Mouse (Mus musculus) brain, embryonic 14.5 days (tissue): ENCODE measurements at regions not wholly inside any gene's neighbourhood (a gene's known extent, or its start where the extent isn't known, plus 50 kb on each side); places are given as distances from the start of the nearest gene placed in this dataset.

Experiments
- DNase-seq: peaks from one replicate; pipeline ENCODE4 v3.0.0-alpha.2; 2011; ENCODE audit warnings: low read depth
- CTCF ChIP-seq: fragments of 200-500 bp; IDR thresholded peaks from 2 replicates; pipeline ENCODE4 v1.5.1; 2012; ENCODE audit warnings: inconsistent platforms, mild to moderate bottlenecking, moderate library complexity, borderline replicate concordance; ENCODE audit not compliant: insufficient read depth, insufficient read length; ENCODE audit errors: extremely low read depth
- POLR2A ChIP-seq: fragments of 200-500 bp; IDR thresholded peaks from 2 replicates; pipeline ENCODE4 v1.6.1; 2012; ENCODE audit warnings: mild to moderate bottlenecking, inconsistent platforms, borderline replicate concordance; ENCODE audit not compliant: poor library complexity, insufficient read depth, insufficient read length, severe bottlenecking; ENCODE audit errors: extremely low read depth

DNA sequence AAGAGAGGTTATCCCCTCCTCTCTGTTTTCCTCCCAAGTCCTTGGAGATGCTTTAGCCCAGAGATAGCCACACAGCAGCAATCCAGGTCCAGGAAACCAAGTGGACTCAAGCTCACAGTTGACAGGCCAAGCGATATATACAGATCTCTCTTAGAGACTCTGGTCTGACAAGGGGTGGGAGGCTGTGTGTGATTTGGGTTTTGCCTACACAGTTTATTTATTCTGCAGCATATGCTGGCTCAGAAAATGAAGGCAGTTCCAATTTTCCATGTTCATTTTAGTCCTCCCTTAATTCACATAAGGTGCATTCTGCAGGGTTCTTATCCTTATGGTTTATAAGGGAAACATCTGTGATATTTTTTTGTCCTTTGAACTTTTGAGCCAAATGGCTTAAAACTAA is 595.0 kb upstream of the Apob start:
- no peak for TF ChIP-seq CTCF
- no peak for TF ChIP-seq POLR2A
- DNase-seq: no peak

DNA sequence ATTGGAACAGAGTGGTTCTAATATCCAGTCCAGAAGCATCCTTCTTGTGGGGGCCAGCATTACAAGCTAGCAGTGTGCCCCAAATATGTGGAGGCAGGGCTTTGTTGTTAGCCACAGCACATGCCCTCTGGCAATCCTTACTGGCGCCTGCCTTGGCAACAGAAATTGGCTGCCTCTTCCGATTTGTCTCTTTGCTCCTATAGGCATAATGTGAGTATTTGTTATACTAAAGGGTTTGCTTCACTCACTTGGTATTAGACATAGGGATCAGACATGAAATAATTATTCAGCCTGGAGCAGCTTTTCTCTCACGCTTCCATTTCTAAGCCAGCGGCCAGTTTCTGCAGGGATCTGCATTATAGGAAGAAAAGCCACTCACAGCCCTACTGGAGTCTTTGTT is 573.6 kb upstream of the Apob start:
- TF ChIP-seq CTCF: no peak
- TF ChIP-seq POLR2A: no peak
- peak; percentile 83 for DNase-seq

DNA sequence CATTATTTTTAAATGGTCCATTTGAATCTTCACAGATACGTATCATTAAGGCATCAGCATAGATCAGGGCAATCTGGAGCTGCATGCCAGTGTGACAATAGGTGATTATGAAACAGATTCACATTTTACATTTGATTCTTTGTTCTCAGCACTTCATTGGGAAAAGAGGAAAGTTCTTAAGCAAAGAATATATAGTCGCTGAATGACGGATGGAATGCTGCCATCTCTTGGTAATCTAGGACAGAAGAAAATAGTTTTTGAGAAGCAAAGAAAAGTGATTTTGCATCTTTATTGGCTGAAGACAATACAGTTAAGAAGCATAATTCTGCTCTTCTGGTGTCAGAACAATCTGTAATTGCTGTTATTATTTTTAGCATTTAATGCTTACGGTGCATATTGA is 565.6 kb upstream of the Apob start:
- DNase-seq: peak; percentile 63
- TF ChIP-seq CTCF (no peak), POLR2A (no peak)

- no peak for DNase-seq
These were observed 557.2 kb upstream of the Apob start for GRCm38 (mm10) chr12:7420276-7420675.

DNA sequence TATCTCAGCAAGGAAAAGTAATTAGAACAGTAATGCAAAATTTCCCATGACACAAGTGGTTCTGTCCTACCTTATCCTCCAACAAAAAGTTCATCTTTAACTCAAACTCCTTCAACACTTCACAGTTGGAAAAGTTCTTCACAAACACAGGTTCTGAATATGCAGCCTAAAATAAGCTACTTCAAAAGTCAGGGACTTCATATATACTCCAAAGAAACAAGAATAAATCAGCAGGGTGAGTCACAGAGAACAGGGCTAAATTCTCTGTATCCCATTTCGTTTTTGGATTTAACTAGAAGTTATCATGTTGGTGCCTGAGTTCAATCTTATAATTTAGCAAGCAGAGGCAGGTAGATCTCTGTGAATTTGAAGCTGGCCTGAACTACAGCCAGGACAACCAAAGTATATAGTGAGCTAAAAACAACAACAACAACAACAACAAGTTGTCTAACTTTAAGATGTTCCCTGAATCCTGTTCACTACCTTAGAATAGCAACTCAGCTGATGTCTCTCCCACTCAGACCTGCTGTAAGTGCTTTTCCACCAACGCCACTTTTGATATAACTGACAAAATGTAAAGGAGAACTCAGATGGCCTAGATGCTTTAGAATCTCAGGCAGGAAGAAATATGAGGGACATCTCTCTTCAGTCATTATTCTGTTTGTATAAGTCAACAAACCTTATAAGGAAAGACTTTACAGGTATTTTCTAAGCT is 555.5 kb upstream of the Apob start:
- no peak for TF ChIP-seq CTCF
- TF ChIP-seq POLR2A: no peak

More at GRCm38 (mm10) chr12:7420276-7420675, 557.2 kb upstream of the Apob start:
- no peak for TF ChIP-seq POLR2A
- no peak for TF ChIP-seq CTCF

DNA sequence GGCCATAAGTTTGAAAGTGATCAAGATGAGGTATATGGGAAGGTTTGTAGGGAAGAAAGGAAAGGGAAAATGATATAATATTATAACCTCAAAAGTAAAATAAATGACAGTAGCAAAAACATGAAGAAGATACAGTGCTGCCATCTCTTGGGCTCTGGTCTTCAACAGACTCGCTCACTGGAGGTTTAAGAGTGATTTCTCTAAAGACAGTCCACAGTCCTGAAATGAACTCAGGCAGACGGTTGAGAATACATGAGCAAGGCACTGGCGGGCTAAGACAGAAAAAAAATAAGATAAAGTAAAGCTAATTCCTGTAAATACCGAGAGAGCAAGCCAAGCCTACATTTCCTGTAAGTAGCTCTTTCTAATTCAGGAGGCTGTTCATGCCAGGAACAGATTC is 546.5 kb upstream of the Apob start:
- DNase-seq: no peak
- TF ChIP-seq CTCF (no peak), POLR2A (no peak)

More for the DNA sequence above, 555.5 kb upstream of the Apob start:
- DNase-seq: no peak

- TF ChIP-seq CTCF: no peak
- TF ChIP-seq POLR2A: no peak
- DNase-seq: no peak
These were observed 532.2 kb upstream of the Apob start for GRCm38 (mm10) chr12:7445238-7445637.

- peak; percentile 85 for DNase-seq
- TF ChIP-seq CTCF (no peak), POLR2A (no peak)
These were observed 526.9 kb upstream of the Apob start for GRCm38 (mm10) chr12:7450506-7450905.

DNA sequence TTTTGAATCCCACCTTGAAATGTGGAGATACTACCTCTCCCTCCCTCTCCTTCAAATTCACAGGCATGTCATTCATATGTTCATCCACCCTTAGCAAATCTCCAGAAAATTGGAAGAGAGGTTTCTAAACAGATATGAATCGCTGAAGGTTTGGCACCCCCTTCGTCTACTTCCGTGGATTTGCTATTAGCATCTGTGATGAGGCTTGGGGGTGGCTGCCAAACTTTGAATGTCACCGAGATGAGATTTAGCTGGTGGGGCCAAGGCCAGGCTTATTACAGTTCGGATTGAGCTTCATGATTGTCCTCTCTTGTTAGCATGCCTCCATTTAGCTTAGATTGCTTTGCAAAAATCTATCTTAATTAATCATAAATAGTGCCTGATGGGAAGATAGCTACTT is 520.4 kb upstream of the Apob start:
- peak; percentile 62 for DNase-seq
- TF ChIP-seq CTCF: no peak
- TF ChIP-seq POLR2A: no peak

DNA sequence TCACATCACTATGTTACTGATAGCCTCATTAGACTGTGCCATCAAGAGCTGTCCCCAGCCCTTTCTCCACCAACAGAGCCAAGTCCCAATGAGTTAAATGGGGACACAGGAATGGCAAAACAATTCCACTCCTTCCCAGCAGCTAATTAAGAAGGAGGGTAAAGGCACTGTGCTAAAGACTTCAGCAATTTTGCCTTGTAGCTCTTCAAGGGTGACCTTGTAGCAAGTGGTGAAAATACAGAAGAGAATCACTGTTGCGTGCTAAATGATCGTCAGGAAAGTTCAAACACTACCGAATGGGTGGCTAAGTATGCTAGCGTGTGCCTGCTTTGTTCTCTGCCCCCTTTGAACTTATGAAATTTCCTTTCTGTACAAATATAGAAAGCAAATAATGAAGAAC is 519.9 kb upstream of the Apob start:
- TF ChIP-seq POLR2A (no peak), CTCF (no peak)
- peak; percentile 39 for DNase-seq

DNA sequence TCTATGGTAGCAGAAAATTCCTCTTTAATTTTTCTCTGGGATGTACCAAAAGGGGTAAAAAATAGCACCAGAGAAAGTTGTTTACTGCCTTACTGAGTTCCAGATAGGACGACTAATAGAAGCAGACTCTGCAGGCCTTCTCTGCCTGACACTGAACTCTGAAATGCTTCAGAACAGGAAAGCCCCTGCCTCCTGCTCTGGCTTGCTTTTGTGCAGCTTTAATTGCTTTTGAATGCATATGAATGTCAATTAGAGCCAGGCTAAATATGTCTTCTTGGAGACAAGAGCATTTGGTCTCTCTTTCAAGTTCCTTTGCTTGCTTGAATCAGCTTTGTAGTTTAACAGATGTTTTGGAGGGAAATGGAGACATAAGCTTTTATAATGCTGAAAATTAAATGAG is 512.5 kb upstream of the Apob start:
- peak; percentile 72 for DNase-seq
- no peak for TF ChIP-seq CTCF
- TF ChIP-seq POLR2A: no peak

DNA sequence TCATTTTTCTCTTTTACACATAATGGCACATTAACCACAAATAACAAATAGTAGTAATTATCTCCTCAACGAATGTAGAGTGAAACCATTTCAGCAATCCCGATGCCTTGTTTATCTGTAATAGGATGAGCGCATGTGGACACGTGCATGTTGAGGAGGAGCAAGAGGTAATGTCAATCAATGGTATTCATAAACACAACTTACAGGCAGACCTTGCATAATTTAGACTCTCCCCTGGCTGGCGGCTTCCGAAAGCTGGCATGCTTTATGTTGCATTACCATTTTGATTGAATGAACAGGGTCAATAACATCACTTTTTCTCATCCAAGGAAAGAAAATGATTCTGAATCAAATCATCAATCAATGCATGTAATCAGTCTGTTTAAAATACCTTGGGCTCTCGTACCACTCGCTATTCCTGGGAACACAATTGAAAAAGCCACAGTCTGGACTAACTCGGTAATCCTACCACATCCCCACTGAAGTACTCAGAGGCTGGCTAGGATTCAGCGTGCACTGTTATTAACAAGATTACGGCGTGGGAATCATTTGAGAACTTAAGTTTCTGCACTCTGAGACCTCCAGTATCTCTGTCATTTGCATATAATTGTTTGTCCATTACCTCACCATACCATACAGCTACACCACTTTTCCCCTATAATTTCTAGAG is 464.7 kb upstream of the Apob start:
- TF ChIP-seq POLR2A (no peak), CTCF (no peak)
- DNase-seq: peak; percentile 60

GRCm38 (mm10) chr12:7537389-7537788 is 440.1 kb upstream of the Apob start:
- no peak for TF ChIP-seq CTCF
- TF ChIP-seq POLR2A: no peak
- no peak for DNase-seq
